Mouse (Mus musculus) gastrocnemius, adult 8-10 months (tissue): ENCODE results near the gene Rnf4. TPM values are rescaled to one million over a fixed set of nuclear protein-coding genes. Genes with fewer than 3 reads are reported as not detected.

Experiments
- total RNA-seq, 4 experiments: library from RNA; stranded (reverse); gene quantifications; 2 replicates each; pipeline ENCODE4 v1.2.4; 2022

Rnf4 gene
- total RNA-seq, 4 experiments from 2014 or later = 14.0 to 17.5 (median 15.9) TPM

Other genes with a start within 250 kb of the Rnf4 start
- 1 to 10 TPM in 1 of 4 experiments, under 1 TPM in 2, not detected in 1; 0.51 to 2.3 (median 0.89) TPM for gene Poln, start 166.8 kb upstream of the Rnf4 start, total RNA-seq
- gene Haus3, start 166.8 kb upstream of the Rnf4 start, total RNA-seq = 1 to 10 TPM; 3.5 to 4.0 (median 3.6) TPM
- 10 to 100 TPM; 17.0 to 30.9 (median 24.8) TPM for gene Mxd4, start 148.6 kb upstream of the Rnf4 start, total RNA-seq
- 1 to 10 TPM in 1 of 4 experiments, under 1 TPM in 3; 0.35 to 1.3 (median 0.68) TPM for gene Zfyve28, start 47.8 kb upstream of the Rnf4 start, total RNA-seq
- gene Cfap99, start 47.7 kb upstream of the Rnf4 start, total RNA-seq = not detected
- 10 to 100 TPM; 11.0 to 14.2 (median 11.5) TPM for gene Fam193a, start 33.6 kb downstream of the Rnf4 start, total RNA-seq
- gene Tnip2, start 177.7 kb downstream of the Rnf4 start, total RNA-seq = 1 to 10 TPM; 1.7 to 4.0 (median 2.6) TPM
- gene Sh3bp2, start 189.5 kb downstream of the Rnf4 start, total RNA-seq = 1 to 10 TPM in 3 of 4 experiments, under 1 TPM in 1; 0.59 to 2.7 (median 1.4) TPM
- 10 to 100 TPM; 59.0 to 71.9 (median 66.0) TPM for gene Add1, start 237.4 kb downstream of the Rnf4 start, total RNA-seq